Mouse (Mus musculus) hindbrain, embryonic 12.5 days (tissue): Measurements from ENCODE around the gene Iqgap3. TPM values are rescaled to one million over a fixed set of nuclear protein-coding genes. Genes with fewer than 3 reads are reported as not detected.

Experiments used
- ATAC-seq: fragments of 200-750 bp; cut with Nextera tagmentation; 2 replicates; pipeline ENCODE4 v1.8.0; 2017; ENCODE audit warnings: moderate TSS enrichment; ENCODE audit not compliant: low FRiP score
- H3K27ac ChIP-seq: fragments of 300-500 bp; sonication (generic); 2 replicates; pipeline ENCODE4 v1.5.1; 2016; ENCODE audit warnings: mild to moderate bottlenecking
- H3K27me3 ChIP-seq: fragments of 300-500 bp; sonication (generic); 2 replicates; pipeline ENCODE4 v1.6.1; 2016; ENCODE audit warnings: mild to moderate bottlenecking
- H3K36me3 ChIP-seq: fragments of 300-500 bp; sonication (generic); 2 replicates; pipeline ENCODE4 v1.6.1; 2016; ENCODE audit warnings: mild to moderate bottlenecking
- H3K4me1 ChIP-seq: fragments of 300-500 bp; sonication (generic); 2 replicates; pipeline ENCODE4 v1.6.1; 2016
- H3K4me2 ChIP-seq: fragments of 300-500 bp; sonication (generic); replicated peaks from 2 replicates; pipeline ENCODE4 v1.6.1; 2016; ENCODE audit warnings: mild to moderate bottlenecking
- H3K4me3 ChIP-seq: fragments of 300-500 bp; sonication (generic); 2 replicates; pipeline ENCODE4 v1.5.1; 2016; ENCODE audit warnings: mild to moderate bottlenecking
- H3K9ac ChIP-seq: fragments of 300-500 bp; sonication (generic); 2 replicates; pipeline ENCODE4 v1.6.1; 2016; ENCODE audit warnings: mild to moderate bottlenecking, moderate library complexity
- H3K9me3 ChIP-seq: fragments of 300-500 bp; sonication (generic); replicated peaks from 2 replicates; pipeline ENCODE4 v1.6.1; 2016; ENCODE audit warnings: mild to moderate bottlenecking
- WGBS: fragments of 180-500 bp; shearing (Covaris S2); methylation state at CpG from one replicate; pipeline ENCODE4 v1.1.7; 2016; 5-methylcytosine and 5-hydroxymethylcytosine counted together
- polyA plus RNA-seq: library from polyadenylated mRNA; unstranded; fragments of >200 nt; fragmentation: Nextera tagmentation; extraction: Ambion mirVana; gene quantifications from 2 replicates; pipeline ENCODE4 v1.2.1, GENCODE M21; 2016

Iqgap3 gene
- 14.7 and 14.9 TPM in 2 replicates for polyA plus RNA-seq

DNA sequence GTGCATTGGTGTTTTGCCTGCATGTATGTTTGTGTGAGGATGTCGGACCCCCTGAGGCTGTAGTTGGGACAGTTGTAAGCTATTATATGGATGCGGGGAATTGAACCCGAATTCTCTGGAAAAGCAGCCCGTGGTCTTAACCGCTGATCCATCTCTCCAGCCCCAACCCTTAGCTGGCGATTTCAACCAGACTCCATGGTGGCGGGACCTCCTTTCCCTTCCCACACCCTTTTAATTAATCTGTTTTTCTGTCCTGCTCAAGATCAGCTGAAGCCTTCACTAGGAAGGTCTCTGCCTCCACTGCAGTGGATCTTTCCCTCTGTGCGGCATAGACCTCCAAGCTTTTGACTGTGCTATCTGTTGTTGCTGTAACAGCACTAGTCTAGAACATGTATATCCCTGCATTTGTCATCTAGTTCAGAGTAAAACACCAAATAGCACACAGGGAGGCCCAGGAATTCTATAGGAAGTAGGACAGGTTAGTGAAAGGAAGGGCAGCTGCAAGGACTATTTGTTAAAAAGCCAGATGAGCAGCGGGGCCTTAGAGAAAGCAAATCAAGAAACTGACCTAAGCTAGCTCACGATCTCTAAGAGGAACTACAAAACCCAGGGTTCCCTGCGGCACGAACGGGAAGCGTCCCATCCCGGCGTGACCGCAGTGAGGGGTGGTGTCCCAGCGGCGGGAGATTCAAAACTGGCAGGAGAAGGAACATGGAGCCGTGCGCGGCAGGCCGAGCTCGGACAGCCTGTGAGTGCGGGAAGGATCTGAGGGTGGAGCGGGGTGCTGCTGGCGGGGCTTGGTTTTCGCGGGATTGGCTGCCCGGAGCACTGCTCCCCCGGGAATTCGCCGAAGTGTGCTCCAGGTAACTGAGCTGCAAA lies at the start of gene Iqgap3:
Gene Iqgap3, plus strand, starts transcription at position 627 of the 879 bp plus-strand sequence.
- no peaks in the 10 kb centered on the region for H3K9me3 ChIP-seq
- peak within 1 kb of the TSS; percentile 58 for H3K9ac ChIP-seq
- H3K4me3 ChIP-seq = peak within 1 kb of the TSS; percentile 50
- peaks cover 3% of the 10 kb centered on the region; the same call in 1 of the 2 replicates for H3K36me3 ChIP-seq
- H3K27ac ChIP-seq = peak within 1 kb of the TSS; percentile 40; the same call in 1 of the 2 replicates
- peaks cover 13% of the 10 kb centered on the region for H3K4me1 ChIP-seq
- 20% methylated on average over 33 of the region's 33 CpGs for WGBS
- peak within 1 kb of the TSS; percentile 82 for H3K4me2 ChIP-seq
- H3K27me3 ChIP-seq = 0 out of 2 replicates have a peak, but pooled peaks cover 3% of the 10 kb centered on the region
- peak; percentile 90 for ATAC-seq

DNA sequence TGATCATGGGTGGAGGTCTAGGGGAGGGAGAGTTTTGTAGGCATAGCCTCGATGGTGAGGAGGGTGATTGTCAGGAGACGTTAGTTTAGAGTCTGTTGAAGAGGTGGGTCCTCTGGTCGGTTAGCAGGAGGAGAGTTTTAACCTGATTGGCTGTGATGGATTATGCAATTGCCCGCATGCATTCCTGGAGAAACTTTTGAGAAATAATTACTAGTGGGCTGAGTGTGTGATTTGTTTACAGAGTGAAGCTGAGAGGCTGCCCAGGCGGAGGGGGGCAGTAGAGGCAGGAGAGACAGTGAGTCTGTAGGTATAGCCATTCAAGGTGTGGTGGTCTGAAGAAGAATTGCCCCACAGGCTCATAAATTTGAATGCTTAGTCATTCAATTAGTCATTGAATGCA lies 48.3 kb upstream of the Iqgap3 start:
- no peak overlapping the region for H3K4me2 ChIP-seq
- no peak overlapping the region for H3K4me3 ChIP-seq
- H3K9ac ChIP-seq = no peak overlapping the region
- peaks cover 50% of the 10 kb centered on the region for H3K27me3 ChIP-seq
- no peaks in the 10 kb centered on the region for H3K9me3 ChIP-seq
- H3K4me1 ChIP-seq = 0 out of 2 replicates have a peak, but pooled peaks cover 2% of the 10 kb centered on the region
- H3K27ac ChIP-seq = no peak overlapping the region
- no peaks in the 10 kb centered on the region for H3K36me3 ChIP-seq
- no peak for ATAC-seq
- WGBS = 78% methylated on average over 5 of the region's 5 CpGs

GRCm38 (mm10) chr3:88035561-88036293 lies 46.0 kb upstream of the Iqgap3 start:
- 0 out of 2 replicates have a peak, but pooled peaks cover under 1% of the 10 kb centered on the region for H3K4me1 ChIP-seq
- H3K9ac ChIP-seq = no peak overlapping the region
- no peak overlapping the region for H3K4me3 ChIP-seq
- H3K27ac ChIP-seq = no peak overlapping the region
- 57% methylated on average over 1 of the region's 1 CpGs for WGBS
- no peak for ATAC-seq
- peaks cover 54% of the 10 kb centered on the region for H3K27me3 ChIP-seq
- no peaks in the 10 kb centered on the region for H3K36me3 ChIP-seq
- H3K4me2 ChIP-seq = no peak overlapping the region
- no peaks in the 10 kb centered on the region for H3K9me3 ChIP-seq

DNA sequence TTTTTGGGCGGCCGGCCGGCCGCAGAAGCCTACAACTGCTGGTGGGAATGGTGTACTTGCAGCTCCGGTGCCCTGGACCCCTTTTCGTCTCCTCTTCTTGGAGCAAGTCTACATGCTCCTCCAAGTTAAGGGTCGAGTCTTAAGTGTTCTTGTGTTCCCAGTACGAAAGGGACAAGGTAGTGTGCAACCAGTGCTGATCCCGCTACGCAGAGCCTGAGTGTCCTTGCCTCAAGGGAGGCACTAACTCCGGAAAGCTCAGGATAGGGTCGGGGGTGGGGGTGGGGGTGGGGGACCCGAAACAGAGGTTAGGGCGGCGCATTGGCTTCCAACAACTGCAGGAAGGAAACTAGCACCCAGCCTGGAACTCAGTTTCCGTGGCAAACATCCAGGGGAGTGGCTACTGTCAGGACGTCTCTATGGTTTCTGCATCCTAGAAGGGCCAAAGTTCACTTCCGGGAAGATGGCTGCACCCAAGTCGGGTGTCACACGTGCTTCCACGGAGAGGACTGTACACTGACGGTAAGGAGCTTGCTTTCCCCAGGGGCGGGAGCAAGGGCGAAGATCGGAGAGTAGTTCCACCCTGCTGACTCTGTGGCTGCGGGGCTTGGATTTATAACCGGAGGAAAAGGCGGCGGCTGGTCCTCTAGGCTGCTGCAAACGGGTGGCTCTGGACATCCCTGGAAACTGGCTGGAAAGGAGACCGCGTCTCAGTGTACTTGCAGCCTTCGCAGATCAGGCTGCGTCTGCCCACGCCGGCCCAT lies 38.9 kb upstream of the Iqgap3 start, which contains the start of gene Gpatch4:
Gene Gpatch4, plus strand, starts transcription at position 448 of the 761 bp plus-strand sequence.
- Histone ChIP-seq H3K4me2 (peak within 1 kb of the TSS; percentile 74), H3K4me3 (peak within 1 kb of the TSS; percentile 82), H3K36me3 (no peaks in the 10 kb centered on the region), H3K27ac (no peak within 1 kb of the TSS; the same call in 1 of the 2 replicates), H3K27me3 (peaks cover 31% of the 10 kb centered on the region), H3K9ac (peak within 1 kb of the TSS; percentile 62), H3K4me1 (peaks cover 8% of the 10 kb centered on the region), H3K9me3 (no peaks in the 10 kb centered on the region)
- peak; percentile 92 for ATAC-seq
- WGBS = 9% methylated on average over 36 of the region's 36 CpGs

GRCm38 (mm10) chr3:88049532-88049931 lies 32.2 kb upstream of the Iqgap3 start:
- Histone ChIP-seq H3K36me3 (peaks cover 48% of the 10 kb centered on the region), H3K4me2 (no peak overlapping the region), H3K4me1 (no peaks in the 10 kb centered on the region), H3K4me3 (no peak overlapping the region), H3K27me3 (no peaks in the 10 kb centered on the region), H3K27ac (no peak overlapping the region), H3K9me3 (no peaks in the 10 kb centered on the region), H3K9ac (no peak overlapping the region)
- 87% methylated on average over 3 of the region's 3 CpGs for WGBS
- ATAC-seq = no peak

GRCm38 (mm10) chr3:88057030-88057429 lies 24.7 kb upstream of the Iqgap3 start:
- Histone ChIP-seq H3K4me1 (peaks cover 14% of the 10 kb centered on the region), H3K4me3 (peak overlapping the region; percentile 56; the same call in 1 of the 2 replicates), H3K4me2 (peak overlapping the region; percentile 83), H3K27ac (no peak overlapping the region), H3K36me3 (peaks cover 46% of the 10 kb centered on the region), H3K9ac (no peak overlapping the region; the same call in 1 of the 2 replicates), H3K27me3 (no peaks in the 10 kb centered on the region), H3K9me3 (no peaks in the 10 kb centered on the region)
- no peak for ATAC-seq
- 89% methylated on average over 6 of the region's 6 CpGs for WGBS

GRCm38 (mm10) chr3:88057902-88058696 lies 23.7 kb upstream of the Iqgap3 start, which contains the start of gene Naxe:
Gene Naxe, minus strand, starts transcription at chr3:88058495.
- Histone ChIP-seq H3K27ac (peak within 1 kb of the TSS; percentile 72), H3K9me3 (no peaks in the 10 kb centered on the region), H3K9ac (peak within 1 kb of the TSS; percentile 75), H3K4me3 (peak within 1 kb of the TSS; percentile 56), H3K4me2 (peak within 1 kb of the TSS; percentile 83), H3K27me3 (no peaks in the 10 kb centered on the region), H3K4me1 (peaks cover 14% of the 10 kb centered on the region), H3K36me3 (peaks cover 35% of the 10 kb centered on the region)
- ATAC-seq = peak; percentile 95
- WGBS = 2% methylated on average over 60 of the region's 60 CpGs

DNA sequence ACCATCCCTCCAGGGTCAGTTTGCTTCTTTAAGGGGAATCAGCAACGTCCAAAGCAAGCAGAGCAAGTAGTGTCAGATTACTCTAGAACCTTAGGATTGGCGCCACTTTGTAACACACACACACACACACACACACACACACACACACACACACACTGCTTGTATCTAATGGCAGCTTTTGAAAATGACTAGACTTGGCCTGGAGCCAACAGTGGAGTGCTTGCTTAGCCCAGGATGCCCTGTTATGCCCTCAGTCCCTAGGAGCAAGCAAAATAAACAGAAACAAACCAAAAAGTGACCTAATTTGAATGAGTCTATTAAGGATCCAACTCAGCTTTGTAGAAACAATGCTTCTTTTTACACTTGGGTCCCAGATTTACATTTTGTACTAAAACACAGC lies 13.4 kb upstream of the Iqgap3 start:
- Histone ChIP-seq H3K9ac (no peak overlapping the region), H3K36me3 (no peaks in the 10 kb centered on the region), H3K4me3 (no peak overlapping the region), H3K27ac (no peak overlapping the region), H3K4me2 (no peak overlapping the region), H3K9me3 (0 out of 2 replicates have a peak, but pooled peaks cover 3% of the 10 kb centered on the region), H3K27me3 (peaks cover 9% of the 10 kb centered on the region), H3K4me1 (no peaks in the 10 kb centered on the region; the same call in 1 of the 2 replicates)
- no peak for ATAC-seq
- 51% methylated on average over 2 of the region's 2 CpGs for WGBS

DNA sequence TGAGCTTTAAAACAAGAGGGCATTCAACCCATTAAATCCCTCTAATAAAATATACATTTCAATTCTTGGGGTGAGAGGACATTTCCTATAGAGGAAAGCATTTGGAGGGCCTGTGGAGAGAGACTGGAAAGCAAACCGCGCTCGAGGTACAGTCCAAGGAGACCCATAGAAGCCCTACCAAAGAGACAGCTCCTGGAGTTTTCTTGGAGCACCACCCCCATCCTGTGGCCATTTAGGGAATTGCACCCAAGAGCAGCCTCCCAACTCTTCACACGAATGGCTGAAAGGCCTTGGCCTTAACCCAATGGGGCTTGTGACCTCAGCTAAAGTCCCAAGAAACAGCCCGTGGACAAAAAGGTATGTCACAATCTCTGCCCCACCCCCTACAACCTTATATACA lies 10.0 kb upstream of the Iqgap3 start:
- H3K4me3 ChIP-seq = no peak overlapping the region
- ATAC-seq = peak; percentile 35; the same call in 1 of the 2 replicates
- no peak overlapping the region for H3K27ac ChIP-seq
- no peaks in the 10 kb centered on the region for H3K36me3 ChIP-seq
- H3K4me1 ChIP-seq = no peaks in the 10 kb centered on the region; the same call in 1 of the 2 replicates
- WGBS = 5% methylated on average over 5 of the region's 5 CpGs
- H3K27me3 ChIP-seq = peaks cover 9% of the 10 kb centered on the region
- no peak overlapping the region for H3K9ac ChIP-seq
- H3K4me2 ChIP-seq = no peak overlapping the region
- no peaks in the 10 kb centered on the region for H3K9me3 ChIP-seq

DNA sequence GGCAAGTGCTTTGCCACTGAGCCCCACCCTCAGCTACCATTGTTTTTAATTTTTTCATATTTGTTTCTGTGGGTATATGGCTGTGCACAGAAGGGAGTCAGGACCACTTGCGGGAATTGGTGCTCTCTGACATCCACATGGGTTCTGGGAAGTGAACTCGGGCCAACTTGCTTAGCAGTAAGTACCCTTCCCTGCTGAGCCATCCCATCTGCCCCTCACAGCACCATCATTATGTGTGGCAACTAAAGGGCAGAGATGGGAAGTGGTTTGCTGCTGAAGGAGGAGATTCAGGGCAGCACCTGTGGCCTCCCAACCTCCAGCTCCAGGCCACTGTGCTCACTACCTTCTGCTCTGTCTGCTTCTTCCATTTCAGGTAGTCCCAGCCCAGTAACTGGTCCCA lies 8.1 kb upstream of the Iqgap3 start:
- no peak for ATAC-seq
- Histone ChIP-seq H3K27ac (no peak overlapping the region), H3K9ac (no peak overlapping the region), H3K9me3 (no peaks in the 10 kb centered on the region), H3K27me3 (peaks cover 12% of the 10 kb centered on the region), H3K4me2 (no peak overlapping the region), H3K36me3 (no peaks in the 10 kb centered on the region), H3K4me1 (no peaks in the 10 kb centered on the region), H3K4me3 (no peak overlapping the region)
- 65% methylated on average over 2 of the region's 2 CpGs for WGBS

GRCm38 (mm10) chr3:88074351-88074750 lies 7.4 kb upstream of the Iqgap3 start:
- ATAC-seq = no peak
- no peak overlapping the region for H3K4me2 ChIP-seq
- no peak overlapping the region for H3K4me3 ChIP-seq
- no peaks in the 10 kb centered on the region for H3K4me1 ChIP-seq
- WGBS = 75% methylated on average over 2 of the region's 2 CpGs
- no peak overlapping the region for H3K27ac ChIP-seq
- H3K9me3 ChIP-seq = no peaks in the 10 kb centered on the region
- H3K9ac ChIP-seq = no peak overlapping the region
- H3K27me3 ChIP-seq = peaks cover 12% of the 10 kb centered on the region
- no peaks in the 10 kb centered on the region for H3K36me3 ChIP-seq
